Mouse (Mus musculus) heart, postnatal 14 days (tissue): ENCODE measurements around the gene Sh3d21. TPM values are rescaled to one million over a fixed set of nuclear protein-coding genes. Genes with fewer than 3 reads are reported as not detected.
A peak's percentile ranks its signal among the peaks of the same experiment; 100 is the strongest.

Experiments
- DNase-seq, 2 experiments: peaks; one replicate each; pipeline ENCODE4 v3.0.0; 2021 to 2022
- intact Hi-C: fragments of 180-260 bp; cut with DNase I; formaldehyde crosslinking; loops from one replicate; pipeline ENCODE4 v1.15.1; 2025
- total RNA-seq, 2 experiments: library from RNA; stranded (reverse); gene quantifications; 2 replicates each; pipeline ENCODE4 v1.2.3; 2021

Sh3d21 gene
- total RNA-seq, 2 experiments from 2014 or later: 3.0 to 3.1 TPM

DNA sequence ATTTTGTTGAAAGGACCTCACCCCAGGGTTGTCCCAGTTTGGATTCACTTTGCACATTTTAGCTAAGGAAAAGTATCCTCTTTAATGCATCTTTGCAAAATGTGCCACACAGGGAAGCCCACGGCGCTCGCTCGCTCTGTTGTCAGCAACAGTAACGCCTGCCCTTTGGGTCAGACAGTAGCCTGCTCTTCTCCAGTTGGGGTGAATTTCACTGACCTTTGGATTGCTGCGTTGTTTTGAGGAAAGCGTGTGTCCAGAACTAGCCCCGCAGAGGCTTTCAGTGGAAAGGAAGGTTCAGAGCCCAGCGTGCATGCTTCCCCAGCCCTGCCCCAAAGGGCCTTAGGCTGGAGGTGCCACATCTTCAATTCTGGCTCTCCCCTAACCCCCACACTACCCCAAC, 47.9 kb downstream of the Sh3d21 start:
- intact Hi-C loops: no loop called here
- no peak for DNase-seq

DNA sequence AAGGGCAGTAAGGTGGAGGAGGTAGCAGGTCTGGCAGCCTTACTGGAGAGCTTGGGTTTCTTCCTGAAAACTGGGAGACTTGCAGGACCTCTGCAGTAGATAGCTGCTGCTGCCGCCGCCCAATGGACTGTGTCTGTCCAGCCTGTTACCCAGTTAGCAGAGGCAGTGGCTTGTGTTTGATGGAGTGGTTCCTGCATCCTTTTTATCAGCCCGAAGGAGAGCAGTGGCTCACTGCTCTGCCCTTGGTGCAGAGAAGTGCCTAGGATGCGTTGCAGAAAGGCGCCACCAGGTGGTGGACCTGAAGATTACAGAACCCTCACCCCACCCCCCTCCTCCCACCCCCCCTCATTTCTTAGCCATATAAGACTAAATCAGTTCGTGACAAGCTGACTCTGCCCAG, 49.3 kb downstream of the Sh3d21 start:
- intact Hi-C loops: loop anchor here (1.0 kb wide), 1 partner anchor 28 kb away; no protein-coding TSS in a partner anchor
- DNase-seq: peak; percentile 79 to 81

DNA sequence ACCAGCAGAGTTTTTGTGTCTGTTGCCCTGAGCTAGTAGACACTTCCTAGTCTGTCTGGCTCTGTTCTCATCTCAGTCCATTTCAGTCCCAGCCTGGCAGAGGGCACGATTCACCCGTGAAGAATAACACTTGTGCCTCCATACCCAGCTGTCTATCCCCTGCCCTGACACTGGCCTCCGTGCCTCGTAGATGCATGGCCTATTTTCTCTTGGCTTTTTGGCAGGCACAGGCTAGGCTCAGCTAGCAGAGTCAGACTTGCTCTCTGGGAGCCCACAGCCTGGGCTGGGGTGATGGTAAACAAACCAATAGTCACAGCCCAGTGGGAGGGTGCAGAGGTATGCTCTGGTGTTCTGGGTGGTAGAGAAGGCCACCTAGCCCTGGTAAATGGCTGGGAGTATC, 50.0 kb downstream of the Sh3d21 start:
- no peak for DNase-seq
- intact Hi-C loops: no loop called here

DNA sequence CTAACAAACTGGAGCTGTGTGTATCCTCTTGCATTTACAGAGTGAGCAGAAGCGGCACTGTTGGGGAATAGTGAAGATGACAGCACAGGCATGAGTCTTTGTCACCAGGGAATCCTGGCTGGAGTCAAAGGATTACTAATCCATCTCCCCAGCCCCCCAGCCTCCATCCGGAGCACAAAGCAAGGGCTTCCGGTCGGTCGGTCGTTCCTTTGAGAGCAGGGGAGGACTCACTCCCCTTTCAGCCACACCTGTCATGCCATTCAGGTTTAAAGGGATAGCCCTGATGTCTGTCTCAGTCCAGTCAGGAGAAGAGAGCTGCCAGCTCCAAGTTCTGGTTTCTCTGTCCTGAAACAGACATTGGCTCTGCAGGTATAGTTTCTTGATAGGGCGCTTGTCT, 52.1 kb downstream of the Sh3d21 start:
- peak in 1 of 2 experiments; percentile 54 for DNase-seq
- intact Hi-C loops: no loop called here

DNA sequence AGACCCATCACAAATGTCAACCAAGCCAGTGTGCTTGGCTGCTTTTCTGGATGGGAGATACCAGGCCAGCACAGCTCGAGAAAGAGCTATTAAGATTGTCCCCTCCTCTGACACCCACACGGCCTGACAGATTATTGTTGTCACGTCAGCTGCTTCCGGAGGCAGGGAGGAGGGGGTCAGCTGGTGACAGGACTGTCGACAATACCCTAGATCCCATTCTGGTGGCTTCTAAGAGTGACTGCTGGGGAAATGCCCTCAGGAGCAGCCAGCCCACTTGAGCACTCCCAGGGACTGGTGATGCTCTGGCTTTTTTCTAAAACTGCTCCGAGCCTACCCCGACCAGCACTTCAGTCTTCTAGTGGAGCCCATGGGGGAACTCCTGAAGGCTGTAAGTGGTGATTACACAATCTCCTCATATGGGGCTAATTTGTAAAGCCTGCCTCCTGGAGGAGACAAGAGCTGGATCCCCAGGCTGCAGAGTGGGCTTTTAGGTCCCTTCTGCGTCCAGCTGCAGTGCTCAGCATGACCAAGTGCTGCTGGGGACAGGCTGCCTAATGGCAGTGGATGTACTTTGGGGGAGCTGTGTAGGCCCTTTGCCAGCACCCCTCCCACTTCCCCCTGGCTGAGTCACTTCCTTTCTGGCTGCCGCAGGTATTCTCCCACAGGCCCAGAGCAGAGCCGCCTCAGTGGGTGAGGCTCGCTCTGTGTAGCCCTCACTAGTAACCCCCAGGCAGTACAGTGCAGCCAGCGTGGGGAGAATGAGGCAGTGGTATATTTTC, 52.7 kb downstream of the Sh3d21 start:
- intact Hi-C loops: no loop called here
- peak; percentile 86 to 87 for DNase-seq

DNA sequence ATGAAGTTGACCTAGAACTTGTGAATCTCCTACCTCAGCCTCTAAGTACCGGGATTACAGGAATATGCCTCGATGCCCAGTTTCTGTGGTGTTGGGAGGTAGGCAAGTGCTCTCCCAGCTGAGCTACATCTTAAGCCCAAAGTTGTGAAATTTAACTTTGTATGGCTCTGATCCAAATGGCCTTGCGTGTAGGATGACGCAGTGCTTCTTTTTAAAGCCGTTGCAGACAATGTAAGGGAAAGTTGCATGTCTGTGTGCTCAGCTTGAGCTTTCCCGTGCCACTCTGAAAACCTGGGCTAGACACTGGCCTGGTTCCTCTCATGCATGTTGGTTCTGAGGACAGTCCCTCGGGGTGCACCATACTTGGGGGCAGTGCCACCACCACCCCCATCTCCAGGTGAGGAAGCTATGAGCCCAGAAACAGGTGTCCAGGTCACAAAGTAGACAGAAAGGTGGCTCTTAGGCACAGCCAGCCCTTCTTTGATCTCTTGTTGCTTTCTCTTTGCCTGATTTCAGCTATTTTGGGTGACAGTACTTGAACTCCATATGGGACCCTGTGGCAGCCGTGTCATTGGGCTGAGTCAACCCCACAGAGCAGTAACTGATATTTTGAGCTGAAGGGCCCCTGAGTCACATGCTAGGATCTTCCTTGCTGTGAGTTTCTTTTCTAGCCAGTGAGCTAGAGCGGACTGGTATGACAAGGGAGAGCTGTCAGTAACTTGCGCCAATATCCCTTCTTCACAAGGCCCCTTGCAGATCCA, 53.5 kb downstream of the Sh3d21 start:
- intact Hi-C loops: no loop called here
- no peak for DNase-seq

DNA sequence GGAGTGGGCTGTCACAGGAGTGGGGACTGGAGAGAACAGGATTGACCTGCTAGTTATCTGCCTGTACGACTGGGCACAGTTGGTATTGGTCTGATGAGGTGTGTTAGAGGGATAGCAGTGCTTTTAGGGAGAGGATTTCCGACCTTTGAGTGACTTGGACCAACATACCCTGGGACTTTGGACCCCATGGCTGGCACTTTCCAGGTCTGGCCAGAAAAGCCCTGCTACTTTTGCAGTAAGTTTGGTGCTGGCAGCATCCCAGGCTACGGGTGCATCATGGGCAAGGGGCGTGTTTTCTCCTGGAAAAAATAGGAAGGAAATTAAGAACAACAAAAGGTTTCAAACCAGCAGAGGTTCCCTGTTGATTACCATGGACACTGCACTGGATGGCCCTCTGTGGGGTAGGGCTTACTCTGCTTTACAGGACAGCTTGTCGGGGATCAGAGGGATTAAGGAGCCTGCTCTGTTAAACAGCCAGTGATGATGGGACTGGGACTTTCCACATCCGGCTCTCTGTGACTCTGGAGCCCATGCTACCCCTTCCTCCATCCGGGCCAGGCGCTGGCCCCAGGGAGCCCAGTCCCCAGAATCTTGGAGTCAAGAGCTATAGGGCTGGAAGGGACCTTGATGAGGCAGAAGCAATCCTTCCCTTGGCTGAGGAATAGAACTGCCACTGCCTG, 55.1 kb downstream of the Sh3d21 start:
- intact Hi-C loops: no loop called here
- peak in 1 of 2 experiments; percentile 33 for DNase-seq

DNA sequence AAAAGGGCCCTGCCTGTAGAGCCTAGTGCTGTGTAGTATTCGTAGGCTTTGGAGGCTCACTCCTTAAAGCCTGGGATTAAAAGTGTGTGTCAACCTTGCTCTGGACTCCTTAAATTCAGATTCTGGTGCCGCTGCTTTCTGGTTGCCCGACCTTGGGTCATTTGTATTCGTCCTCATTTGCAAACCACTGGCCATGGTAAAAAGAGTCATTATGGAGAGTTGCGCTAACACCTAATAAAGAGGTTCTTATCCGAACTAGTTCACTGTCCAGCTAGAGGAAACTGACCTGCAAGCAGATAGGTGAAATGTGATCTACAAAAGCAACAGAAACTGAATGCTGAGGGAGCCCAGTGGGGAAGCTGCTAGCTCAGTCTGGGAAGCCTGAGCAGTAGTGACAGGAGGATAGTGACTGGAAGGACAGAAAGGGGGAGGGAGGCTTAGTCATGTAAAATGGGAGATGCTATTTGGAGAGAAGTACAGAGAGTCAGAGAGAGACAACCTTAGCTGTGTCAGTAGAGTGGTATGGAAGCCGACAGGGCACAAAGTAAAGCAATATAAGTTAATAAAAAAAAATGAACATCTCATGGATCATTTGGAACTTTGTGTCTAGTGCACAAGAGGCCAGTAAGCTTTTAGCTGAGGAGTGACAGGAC, 58.0 kb downstream of the Sh3d21 start:
- no peak for DNase-seq
- intact Hi-C loops: no loop called here

DNA sequence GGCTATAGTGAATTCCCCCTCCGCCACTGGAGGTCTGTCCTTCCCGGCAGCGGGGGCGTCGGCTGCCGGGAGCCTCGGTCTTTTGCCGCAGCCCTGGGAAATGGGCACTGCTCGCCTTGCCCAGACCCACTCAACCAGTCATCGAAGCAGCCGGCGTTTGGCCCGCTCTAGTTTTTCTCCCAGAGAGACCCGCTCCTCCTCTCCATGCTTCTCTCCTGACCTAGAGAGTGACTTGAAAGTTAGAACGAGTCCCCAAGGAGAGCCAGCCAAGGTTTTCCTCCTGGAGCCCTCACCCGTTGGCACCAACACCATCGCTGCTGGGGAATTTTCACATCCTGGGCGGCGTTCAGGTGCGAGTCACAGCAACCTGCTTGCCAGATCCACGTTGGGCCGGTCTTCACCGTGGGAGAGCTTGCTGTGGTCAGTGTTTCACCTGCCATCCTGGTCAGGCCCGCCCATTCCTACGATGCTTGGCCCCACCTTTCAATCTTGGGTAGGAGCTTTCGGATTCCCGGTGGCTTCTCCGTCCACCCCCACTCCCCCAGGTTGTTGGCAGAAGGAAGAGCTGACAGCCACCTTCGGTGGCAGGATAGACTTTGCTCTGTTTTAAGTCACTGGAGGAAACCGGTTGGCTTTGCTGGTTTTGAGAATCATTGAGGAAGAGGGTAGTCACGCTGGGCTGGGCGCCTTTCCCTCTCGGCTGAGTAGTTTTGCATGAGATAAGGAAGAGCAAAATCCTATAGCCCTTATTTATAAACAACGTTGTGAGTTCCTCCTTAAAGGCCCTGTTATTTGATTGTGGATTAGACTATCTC, 58.8 kb downstream of the Sh3d21 start:
- intact Hi-C loops: no loop called here
- DNase-seq: peak in 1 of 2 experiments; percentile 26

DNA sequence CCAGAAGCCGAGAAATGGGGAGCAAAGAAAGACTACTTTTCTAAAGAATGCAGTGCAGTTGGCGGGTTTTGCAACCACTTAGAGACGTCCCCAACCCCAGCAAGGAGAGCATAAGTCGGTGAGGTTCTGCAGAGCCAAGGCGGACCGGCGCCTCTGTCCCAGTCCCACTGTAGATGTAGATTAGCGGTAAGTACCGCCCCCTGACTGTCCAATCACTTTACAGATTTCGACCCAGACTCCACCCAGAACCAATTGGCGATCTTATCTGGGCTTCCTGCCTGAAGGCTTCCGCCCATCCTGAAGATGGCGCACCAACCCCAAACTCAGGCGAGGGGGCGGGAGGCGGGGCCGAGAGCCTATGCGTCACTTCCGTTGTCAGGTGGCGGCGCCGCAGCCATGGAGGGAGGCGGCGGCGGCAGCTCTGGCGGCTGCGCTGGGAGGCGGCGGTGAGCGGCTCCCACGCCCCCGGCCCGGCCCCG, 59.7 kb downstream of the Sh3d21 start, which contains the start of gene Stk40:
Stk40 (plus strand) TSS at position 368 of the 479 bp plus-strand sequence.
- DNase-seq: peak; percentile 95 to 97
- intact Hi-C loops: no loop called here

DNA sequence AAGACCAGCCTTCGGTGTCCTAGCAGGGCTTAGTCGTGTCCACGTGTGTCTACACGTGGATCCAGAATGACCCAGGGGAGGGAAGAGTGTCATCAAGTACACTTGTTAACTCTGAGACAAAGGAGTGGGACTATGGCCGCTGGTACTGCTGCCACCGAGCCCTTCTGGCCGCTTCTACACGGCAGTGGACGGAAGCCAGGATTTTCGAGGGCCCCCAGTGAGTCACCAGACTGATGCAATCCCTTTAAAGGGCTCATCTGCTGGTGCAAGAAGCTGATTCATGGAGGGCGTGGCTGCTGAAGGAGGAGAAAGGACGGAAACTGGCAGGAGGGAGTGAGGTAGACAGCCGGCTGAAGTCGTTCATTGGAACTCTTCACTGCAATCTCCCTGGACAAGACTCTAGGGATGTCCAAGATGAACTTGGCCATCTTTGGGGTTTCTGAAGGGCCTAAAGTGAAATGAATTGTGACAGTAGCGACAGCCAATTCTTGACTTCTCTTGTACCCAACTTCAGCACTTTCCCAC, 60.2 kb downstream of the Sh3d21 start:
- DNase-seq: peak; percentile 86 to 91
- intact Hi-C loops: no loop called here

DNA sequence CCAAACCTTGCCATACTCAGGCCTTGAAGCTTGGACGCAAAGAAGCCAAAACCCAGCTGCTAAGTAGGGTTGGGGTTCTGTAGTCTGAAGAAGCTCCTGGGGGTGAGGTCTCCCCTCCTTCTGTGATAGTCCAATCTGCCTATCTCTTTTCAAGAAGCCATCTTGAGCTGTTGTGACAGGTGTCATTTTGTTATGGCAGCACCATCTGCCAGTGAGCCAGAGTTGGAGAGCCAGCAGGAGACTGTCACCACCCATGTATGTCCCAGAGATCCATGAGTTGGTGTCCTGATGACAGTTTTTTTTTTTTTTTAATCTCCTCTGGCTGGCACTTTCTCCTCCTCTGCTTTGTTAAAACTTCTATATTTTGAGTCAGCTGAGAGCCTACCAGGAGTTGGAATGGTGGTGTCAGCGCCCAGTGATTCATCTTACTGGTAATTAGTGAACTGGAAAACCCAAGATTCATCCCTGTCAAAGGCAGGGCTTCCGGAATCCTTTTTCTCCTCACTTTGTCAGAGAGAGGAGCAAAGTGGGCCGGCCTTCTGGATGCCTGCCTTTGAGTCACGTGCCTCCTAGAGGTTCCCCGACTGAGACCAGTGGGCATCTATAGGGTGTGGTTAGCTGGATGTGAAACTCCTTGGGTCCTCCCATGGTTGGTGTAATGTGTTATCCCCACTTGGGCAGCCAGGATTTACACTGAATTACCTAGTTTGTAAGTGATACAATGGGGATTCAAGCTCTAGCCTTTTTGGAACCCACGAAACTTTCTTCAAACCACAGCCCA, 61.0 kb downstream of the Sh3d21 start:
- intact Hi-C loops: no loop called here
- DNase-seq: peak in 1 of 2 experiments; percentile 40

DNA sequence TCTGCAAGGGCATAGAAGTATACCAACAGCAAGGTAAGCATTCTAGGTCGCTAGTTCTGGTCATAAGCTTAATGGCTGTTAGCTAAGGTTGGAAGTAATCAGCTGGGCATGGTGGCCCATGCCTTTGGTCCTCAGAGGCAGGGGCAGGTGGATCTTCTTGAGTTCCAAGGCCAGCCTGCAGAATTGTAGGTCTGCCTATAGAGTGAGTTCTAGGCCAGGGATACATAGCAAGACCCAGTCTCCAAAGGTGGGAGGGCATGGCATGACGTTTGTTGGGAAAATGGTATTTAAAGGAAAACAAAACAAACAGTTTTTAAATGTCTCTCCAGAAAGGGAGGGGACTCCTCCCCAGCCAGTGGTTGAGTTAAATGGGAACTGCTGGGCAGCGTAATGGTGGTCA, 62.5 kb downstream of the Sh3d21 start:
- intact Hi-C loops: no loop called here
- DNase-seq: no peak

Other genes starting within 250 kb of the Sh3d21 start
- 1 to 10 TPM in 1 of 2 experiments, under 1 TPM in 1; 0.67 to 2.1 TPM for gene Csf3r, start 138.9 kb downstream of the Sh3d21 start, total RNA-seq
- gene Mrps15, start 116.6 kb downstream of the Sh3d21 start, total RNA-seq: 10 to 100 TPM; 65.6 to 66.3 TPM
- gene Oscp1, start 104.9 kb downstream of the Sh3d21 start, total RNA-seq: 1 to 10 TPM; 1.8 to 2.4 TPM
- gene Lsm10, start 66.9 kb downstream of the Sh3d21 start, total RNA-seq: 10 to 100 TPM in 1 of 2 experiments, 1 to 10 TPM in 1; 9.2 to 12.8 TPM
- 10 to 100 TPM; 28.0 to 29.5 TPM for gene Stk40, start 59.5 kb downstream of the Sh3d21 start, total RNA-seq
- gene Eva1b, start 15.7 kb downstream of the Sh3d21 start, total RNA-seq: 10 to 100 TPM; 23.3 to 24.9 TPM
- 100 to 1,000 TPM; 130 to 144 TPM for gene Thrap3, start 39.3 kb upstream of the Sh3d21 start, total RNA-seq
- gene Map7d1, start 92.9 kb upstream of the Sh3d21 start, total RNA-seq: 100 to 1,000 TPM; 242 to 246 TPM
- gene Trappc3, start 98.8 kb upstream of the Sh3d21 start, total RNA-seq: 10 to 100 TPM; 45.6 to 49.3 TPM
- gene Col8a2, start 123.3 kb upstream of the Sh3d21 start, total RNA-seq: under 1 TPM; 0.79 to 0.85 TPM
- gene Adprhl2, start 158.2 kb upstream of the Sh3d21 start, total RNA-seq: 10 to 100 TPM; 13.4 to 13.6 TPM
- gene Tekt2, start 162.2 kb upstream of the Sh3d21 start, total RNA-seq: under 1 TPM; 0.74 to 0.98 TPM